Mouse (Mus musculus): ENCODE measurements around the gene Ppp4r4. TPM values are rescaled to one million over a fixed set of nuclear protein-coding genes. Genes with fewer than 3 reads are reported as not detected.

Ppp4r4 gene
- total and polyA plus RNA-seq, 3 experiments = 1.0 to 3.0 TPM; not detected in 1

DNA sequence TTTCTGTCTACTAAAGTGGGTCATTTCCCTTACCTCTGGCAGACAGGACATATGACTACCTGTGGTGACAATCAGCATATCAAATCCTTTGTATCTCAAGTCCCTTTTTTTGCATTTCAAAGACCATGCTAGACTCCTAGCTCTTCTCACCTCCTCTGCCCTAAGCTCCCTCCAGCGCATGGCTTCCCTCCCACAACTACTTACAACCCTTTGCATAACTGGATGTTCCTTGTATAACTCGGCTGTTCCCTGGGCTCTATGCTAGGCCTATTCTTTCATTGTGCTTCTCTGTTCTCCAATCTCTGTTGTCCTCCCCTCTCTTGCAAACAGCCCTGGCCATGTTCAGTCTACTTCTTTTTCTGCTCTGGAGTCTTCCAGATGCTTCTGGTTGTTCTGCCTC lies 20.5 kb upstream of the Ppp4r4 start:
- Histone ChIP-seq H3K79me2 (ENCODE audit: control insufficient read depth, insufficient read depth, low read length, poor library complexity) (no peaks in the 10 kb centered on the region), H3K27ac (ENCODE audit: control insufficient read depth, low read depth, low read length) (no peak overlapping the region), H3K4me1 (ENCODE audit: control insufficient read depth in 1 of 2, insufficient read depth in 2 of 2, low read length in 2 of 2) (no peaks in the 10 kb centered on the region), H3K27me3 (ENCODE audit: control insufficient read depth in 1 of 2, insufficient read depth in 2 of 2, low read length in 2 of 2) (peaks cover 0 to 4% of the 10 kb centered on the region in 2 experiments), H3K4me3 (ENCODE audit: control insufficient read depth in 1 of 2, insufficient read depth in 1 of 2, low read depth in 2 of 2, low read length in 2 of 2) (no peak overlapping the region), H3K36me3 (ENCODE audit: control insufficient read depth in 1 of 2, insufficient read depth in 2 of 2, low read length in 2 of 2) (no peaks in the 10 kb centered on the region), H3K9ac (ENCODE audit: control insufficient read depth, low read depth, low read length, poor library complexity, severe bottlenecking) (no peak overlapping the region), H3K9me3 (replicated peaks; ENCODE audit: insufficient read depth, low read length) (no peaks in the 10 kb centered on the region)
- TF ChIP-seq KAT2A (conservative IDR thresholded peaks at IDR 0.05; ENCODE audit: low read depth, low read length) = no peak
- TF ChIP-seq POLR2AphosphoS5 (IDR thresholded peaks at IDR 0.05; ENCODE audit: borderline replicate concordance, low read depth, low read length) = no peak
- TF ChIP-seq POLR2A (IDR thresholded peaks at IDR 0.05; ENCODE audit: control insufficient read depth in 1 of 2, insufficient read depth in 1 of 2, low read depth in 1 of 2, low read length in 2 of 2, poor library complexity in 1 of 2) = no peak
- TF ChIP-seq ELF1 (IDR thresholded peaks at IDR 0.05; ENCODE audit: low read depth, low read length) = no peak
- TF ChIP-seq TCF12 (IDR thresholded peaks at IDR 0.05; ENCODE audit: low read depth, low read length) = no peak
- TF ChIP-seq TAL1 (IDR thresholded peaks at IDR 0.05; ENCODE audit: low read length) = no peak
- TF ChIP-seq CTCF (IDR thresholded peaks at IDR 0.05 in 2 of 3, conservative IDR thresholded peaks at IDR 0.05 in 1 of 3; ENCODE audit: control insufficient read depth in 1 of 3, insufficient read depth in 1 of 3, low read depth in 2 of 3, low read length in 3 of 3, poor library complexity in 1 of 3, severe bottlenecking in 1 of 3) = no peak
- no peak for TF ChIP-seq MAZ (IDR thresholded peaks at IDR 0.05; ENCODE audit: low read depth, low read length)
- no peak for TF ChIP-seq ZKSCAN1 (IDR thresholded peaks at IDR 0.05; ENCODE audit: low read depth, low read length)
- no peak for TF ChIP-seq ZMIZ1 (IDR thresholded peaks at IDR 0.05; ENCODE audit: low read depth, low read length)
- TF ChIP-seq NRF1 (IDR thresholded peaks at IDR 0.05; ENCODE audit: insufficient read depth, low read depth, low read length, poor library complexity, severe bottlenecking) = no peak
- TF ChIP-seq EP300 (IDR thresholded peaks at IDR 0.05; ENCODE audit: low read depth in 1 of 2, low read length in 2 of 2) = no peak
- TF ChIP-seq MEF2A (IDR thresholded peaks at IDR 0.05; ENCODE audit: extremely low read depth, insufficient replicate concordance, low read depth, low read length, poor library complexity, severe bottlenecking) = no peak
- no peak for TF ChIP-seq GABPA (IDR thresholded peaks at IDR 0.05; ENCODE audit: low read depth, low read length)
- no peak for TF ChIP-seq RCOR1 (IDR thresholded peaks at IDR 0.05; ENCODE audit: low read depth, low read length)
- TF ChIP-seq E2F4 (IDR thresholded peaks at IDR 0.05; ENCODE audit: borderline replicate concordance, low read depth, low read length) = no peak
- TF ChIP-seq ZNF384 (IDR thresholded peaks at IDR 0.05; ENCODE audit: low read depth, low read length) = no peak
- no peak for TF ChIP-seq CHD2 (IDR thresholded peaks at IDR 0.05; ENCODE audit: low read length)
- TF ChIP-seq GATA1 (IDR thresholded peaks at IDR 0.05; ENCODE audit: low read depth, low read length) = no peak
- DNase-seq (ENCODE audit: low read depth, low spot score) = no peak

DNA sequence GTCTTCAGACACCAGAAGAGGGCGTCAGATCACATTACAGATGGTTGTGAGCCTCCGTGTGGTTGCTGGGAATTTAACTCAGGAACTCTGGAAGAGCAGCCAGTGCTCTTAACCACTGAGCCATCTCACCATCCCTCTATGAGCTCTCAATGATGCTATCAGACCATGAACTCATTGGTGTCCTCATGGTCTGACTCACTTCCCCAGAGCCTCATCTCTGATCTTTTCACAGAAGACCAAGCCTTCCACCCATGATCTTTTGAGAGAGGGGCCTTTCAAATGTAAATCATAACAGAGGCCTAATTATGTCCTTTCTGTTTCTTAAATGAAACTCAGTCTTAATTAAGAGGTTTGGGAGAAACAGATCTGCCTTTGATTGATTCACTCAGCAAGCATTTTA lies 19.0 kb upstream of the Ppp4r4 start:
- Histone ChIP-seq H3K9me3 (replicated peaks; ENCODE audit: insufficient read depth, low read length) (no peaks in the 10 kb centered on the region), H3K36me3 (ENCODE audit: control insufficient read depth in 1 of 2, insufficient read depth in 2 of 2, low read length in 2 of 2) (no peaks in the 10 kb centered on the region), H3K4me3 (ENCODE audit: control insufficient read depth in 1 of 2, insufficient read depth in 1 of 2, low read depth in 2 of 2, low read length in 2 of 2) (no peak overlapping the region), H3K27ac (ENCODE audit: control insufficient read depth, low read depth, low read length) (no peak overlapping the region), H3K79me2 (ENCODE audit: control insufficient read depth, insufficient read depth, low read length, poor library complexity) (no peaks in the 10 kb centered on the region), H3K27me3 (ENCODE audit: control insufficient read depth in 1 of 2, insufficient read depth in 2 of 2, low read length in 2 of 2) (peaks cover 0 to 4% of the 10 kb centered on the region in 2 experiments), H3K9ac (ENCODE audit: control insufficient read depth, low read depth, low read length, poor library complexity, severe bottlenecking) (no peak overlapping the region), H3K4me1 (ENCODE audit: control insufficient read depth in 1 of 2, insufficient read depth in 2 of 2, low read length in 2 of 2) (no peaks in the 10 kb centered on the region)
- no peak for DNase-seq (ENCODE audit: low read depth, low spot score)
- TF ChIP-seq MAX (IDR thresholded peaks at IDR 0.05; ENCODE audit: low read length) = no peak
- no peak for TF ChIP-seq ZMIZ1 (IDR thresholded peaks at IDR 0.05; ENCODE audit: low read depth, low read length)
- TF ChIP-seq BHLHE40 (IDR thresholded peaks at IDR 0.05; ENCODE audit: borderline replicate concordance, low read depth, low read length) = no peak
- TF ChIP-seq TCF12 (IDR thresholded peaks at IDR 0.05; ENCODE audit: low read depth, low read length) = no peak
- TF ChIP-seq POLR2A (IDR thresholded peaks at IDR 0.05; ENCODE audit: control insufficient read depth in 1 of 2, insufficient read depth in 1 of 2, low read depth in 1 of 2, low read length in 2 of 2, poor library complexity in 1 of 2) = no peak
- TF ChIP-seq ELF1 (IDR thresholded peaks at IDR 0.05; ENCODE audit: low read depth, low read length) = no peak
- no peak for TF ChIP-seq MYB (IDR thresholded peaks at IDR 0.05; ENCODE audit: low read depth, low read length)
- no peak for TF ChIP-seq RAD21 (IDR thresholded peaks at IDR 0.05; ENCODE audit: low read depth, low read length)
- TF ChIP-seq USF1 (IDR thresholded peaks at IDR 0.05; ENCODE audit: low read depth, low read length) = no peak
- no peak for TF ChIP-seq HCFC1 (IDR thresholded peaks at IDR 0.05; ENCODE audit: low read depth, low read length)
- TF ChIP-seq TBP (IDR thresholded peaks at IDR 0.05; ENCODE audit: low read depth, low read length) = no peak
- TF ChIP-seq CHD2 (IDR thresholded peaks at IDR 0.05; ENCODE audit: low read length) = no peak
- no peak for TF ChIP-seq ETS1 (IDR thresholded peaks at IDR 0.05; ENCODE audit: low read depth, low read length)
- no peak for TF ChIP-seq CTCF (IDR thresholded peaks at IDR 0.05 in 2 of 3, conservative IDR thresholded peaks at IDR 0.05 in 1 of 3; ENCODE audit: control insufficient read depth in 1 of 3, insufficient read depth in 1 of 3, low read depth in 2 of 3, low read length in 3 of 3, poor library complexity in 1 of 3, severe bottlenecking in 1 of 3)
- TF ChIP-seq TAL1 (IDR thresholded peaks at IDR 0.05; ENCODE audit: low read length) = no peak
- TF ChIP-seq SIN3A (IDR thresholded peaks at IDR 0.05; ENCODE audit: low read length) = no peak
- no peak for TF ChIP-seq RCOR1 (IDR thresholded peaks at IDR 0.05; ENCODE audit: low read depth, low read length)
- TF ChIP-seq GABPA (IDR thresholded peaks at IDR 0.05; ENCODE audit: low read depth, low read length) = no peak

All from MEL (cell line).